Mouse (Mus musculus) limb, embryonic 13.5 days (tissue): ENCODE measurements around the gene Gm16253. TPM values are rescaled to one million over a fixed set of nuclear protein-coding genes. Genes with fewer than 3 reads are reported as not detected.

Source experiments
- ATAC-seq: fragments of 200-750 bp; cut with Nextera tagmentation; 2 replicates; pipeline ENCODE4 v1.8.0; 2017; ENCODE audit warnings: low read depth, moderate number of reproducible peaks, moderate TSS enrichment; ENCODE audit not compliant: low FRiP score
- H3K27ac ChIP-seq: fragments of 300-500 bp; sonication (generic); 2 replicates; pipeline ENCODE4 v1.5.1; 2015; ENCODE audit warnings: inconsistent platforms, mild to moderate bottlenecking, moderate library complexity
- H3K27me3 ChIP-seq: fragments of 300-500 bp; sonication (generic); 2 replicates; pipeline ENCODE4 v1.6.1; 2015; ENCODE audit warnings: mild to moderate bottlenecking, inconsistent platforms
- H3K36me3 ChIP-seq: fragments of 300-500 bp; sonication (generic); 2 replicates; pipeline ENCODE4 v1.6.1; 2015; ENCODE audit warnings: inconsistent platforms, mild to moderate bottlenecking, moderate library complexity
- H3K4me1 ChIP-seq: fragments of 300-500 bp; sonication (generic); 2 replicates; pipeline ENCODE4 v1.6.1; 2015; ENCODE audit warnings: inconsistent platforms
- H3K4me2 ChIP-seq: fragments of 300-500 bp; sonication (generic); replicated peaks from 2 replicates; pipeline ENCODE4 v1.6.1; 2015; ENCODE audit warnings: inconsistent platforms, mild to moderate bottlenecking, moderate library complexity
- H3K4me3 ChIP-seq: fragments of 300-500 bp; sonication (generic); 2 replicates; pipeline ENCODE4 v1.5.1; 2015; ENCODE audit warnings: moderate library complexity, mild to moderate bottlenecking, inconsistent platforms
- H3K9ac ChIP-seq: fragments of 300-500 bp; sonication (generic); 2 replicates; pipeline ENCODE4 v1.6.1; 2015; ENCODE audit warnings: mild to moderate bottlenecking, inconsistent platforms
- H3K9me3 ChIP-seq: fragments of 300-500 bp; sonication (generic); 2 replicates; pipeline ENCODE4 v1.6.1; 2016; ENCODE audit warnings: inconsistent platforms
- WGBS: fragments of 180-500 bp; shearing (Covaris S2); methylation state at CpG from one replicate; pipeline ENCODE4 v1.1.7; 2015; 5-methylcytosine and 5-hydroxymethylcytosine counted together
- polyA plus RNA-seq: library from polyadenylated mRNA; unstranded; fragments of >200 nt; fragmentation: Nextera tagmentation; extraction: Ambion mirVana; gene quantifications from 2 replicates; pipeline ENCODE4 v1.2.1, GENCODE M21; 2015

Gene Gm16253
- 1.3 and 1.5 TPM in 2 replicates for polyA plus RNA-seq

DNA sequence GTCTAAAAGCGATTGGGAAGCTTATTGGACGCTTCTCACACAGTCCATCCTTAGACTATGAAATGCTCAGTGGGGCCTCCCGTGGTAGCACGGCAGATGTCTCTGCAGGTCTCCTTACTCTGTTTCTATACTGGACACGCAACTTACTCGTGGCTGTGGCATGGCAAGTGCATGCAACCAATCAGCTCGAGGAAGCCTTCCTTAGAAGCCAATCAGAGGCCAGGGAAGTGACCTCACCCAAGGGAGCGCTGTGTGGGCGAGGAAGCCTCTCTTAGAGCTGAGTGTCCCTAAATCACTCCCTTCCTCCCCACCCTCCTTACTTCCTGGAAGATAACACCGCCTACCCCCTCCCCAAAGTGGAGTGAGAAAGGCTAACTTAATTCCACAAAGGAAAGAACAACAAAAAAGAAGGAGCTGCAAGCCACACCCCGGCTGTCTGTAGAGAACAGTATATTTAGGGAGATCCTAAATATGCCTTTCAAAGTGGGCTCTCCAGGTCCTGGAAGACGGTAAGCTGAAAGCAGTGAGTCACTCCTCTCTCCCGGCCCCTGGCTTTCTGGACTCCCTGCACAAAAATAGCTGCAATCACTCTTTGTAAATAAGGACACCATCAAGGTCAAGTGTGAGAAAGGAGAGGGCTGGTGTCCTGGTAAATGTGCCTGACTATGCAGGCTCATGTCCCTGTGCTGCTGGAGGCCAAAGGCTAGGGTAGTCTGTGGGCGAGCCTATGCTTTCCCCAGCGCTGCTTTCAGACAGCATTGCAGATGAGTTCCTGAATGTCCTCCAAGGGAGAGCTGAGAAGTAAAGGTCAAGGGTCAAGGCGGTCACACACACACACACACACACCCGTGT is at the start of gene Gm16253:
Gene Gm16253, plus strand, starts transcription at position 295 of the 852 bp plus-strand sequence.
- peak within 1 kb of the TSS; percentile 53 for H3K4me2 ChIP-seq
- H3K4me3 ChIP-seq: peak within 1 kb of the TSS; percentile 15
- H3K27ac ChIP-seq: peak within 1 kb of the TSS; percentile 69
- ATAC-seq: peak; percentile 88
- H3K27me3 ChIP-seq: no peaks in the 10 kb centered on the region
- H3K36me3 ChIP-seq: peaks cover 4% of the 10 kb centered on the region; the same call in 1 of the 2 replicates
- peak within 1 kb of the TSS; percentile 19; the same call in 1 of the 2 replicates for H3K9ac ChIP-seq
- peaks cover 28% of the 10 kb centered on the region for H3K4me1 ChIP-seq
- no peaks in the 10 kb centered on the region for H3K9me3 ChIP-seq
- WGBS: 28% methylated on average over 17 of the region's 17 CpGs

DNA sequence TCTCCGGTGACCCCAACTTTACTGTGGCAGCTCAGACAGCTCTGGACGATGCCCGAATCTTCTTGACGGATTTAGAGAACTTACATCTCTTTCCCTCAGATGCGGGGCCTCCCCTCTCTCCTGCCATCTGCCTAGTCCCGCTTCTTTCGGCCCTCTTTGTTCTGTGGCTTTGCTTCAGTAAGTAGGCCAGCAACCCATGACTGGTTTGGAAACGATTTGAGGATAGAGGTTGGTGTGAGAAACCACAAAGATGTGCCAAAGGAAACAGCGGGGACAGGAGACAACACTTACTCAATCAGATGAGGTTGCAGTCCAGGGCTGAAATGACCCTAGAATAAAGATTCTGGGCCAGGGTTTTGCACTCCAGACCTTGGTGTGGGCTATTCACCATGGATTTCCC is 48.3 kb upstream of the Gm16253 start:
- H3K4me1 ChIP-seq: peaks cover 10% of the 10 kb centered on the region

DNA sequence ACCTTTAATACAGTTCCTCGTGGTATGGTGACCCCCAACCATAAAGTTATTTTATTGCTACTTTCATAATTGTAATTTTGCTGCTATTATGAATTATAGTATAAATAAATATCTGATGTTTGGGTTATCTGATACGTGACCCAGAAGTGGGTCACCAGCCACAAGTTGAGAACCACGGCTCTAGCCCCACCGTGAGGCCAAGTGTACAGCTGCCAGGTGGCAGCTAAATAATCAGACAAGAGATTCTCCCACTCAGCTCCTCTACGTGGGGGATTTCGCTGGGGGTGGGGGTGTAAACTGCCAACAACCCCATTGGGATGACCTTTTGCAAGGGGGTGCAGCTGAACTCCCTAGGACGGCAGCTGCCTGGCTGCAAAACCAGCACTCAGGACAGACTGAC is 44.7 kb upstream of the Gm16253 start:
- ATAC-seq: no peak
- H3K4me1 ChIP-seq: peaks cover 6% of the 10 kb centered on the region
- H3K9me3 ChIP-seq: no peaks in the 10 kb centered on the region
- H3K4me2 ChIP-seq: no peak overlapping the region
- H3K27ac ChIP-seq: no peak overlapping the region
- WGBS: 60% methylated on average over 7 of the region's 7 CpGs
- no peaks in the 10 kb centered on the region for H3K36me3 ChIP-seq
- H3K9ac ChIP-seq: no peak overlapping the region
- peaks cover 30% of the 10 kb centered on the region for H3K27me3 ChIP-seq
- H3K4me3 ChIP-seq: no peak overlapping the region

More for the DNA sequence above, 48.3 kb upstream of the Gm16253 start:
- Histone ChIP-seq H3K4me3 (no peak overlapping the region), H3K27me3 (peaks cover 59% of the 10 kb centered on the region), H3K9me3 (no peaks in the 10 kb centered on the region), H3K4me2 (no peak overlapping the region), H3K27ac (no peak overlapping the region), H3K9ac (no peak overlapping the region), H3K36me3 (no peaks in the 10 kb centered on the region)
- no peak for ATAC-seq
- WGBS: 53% methylated on average over 9 of the region's 9 CpGs

GRCm38 (mm10) chr3:96534300-96534699 is 42.5 kb upstream of the Gm16253 start:
- Histone ChIP-seq H3K9ac (no peak overlapping the region), H3K36me3 (no peaks in the 10 kb centered on the region), H3K4me1 (peaks cover 5% of the 10 kb centered on the region), H3K4me3 (no peak overlapping the region), H3K4me2 (no peak overlapping the region), H3K9me3 (no peaks in the 10 kb centered on the region), H3K27ac (no peak overlapping the region), H3K27me3 (peaks cover 8% of the 10 kb centered on the region; the same call in 1 of the 2 replicates)
- WGBS: 51% methylated on average over 2 of the region's 2 CpGs
- ATAC-seq: no peak

DNA sequence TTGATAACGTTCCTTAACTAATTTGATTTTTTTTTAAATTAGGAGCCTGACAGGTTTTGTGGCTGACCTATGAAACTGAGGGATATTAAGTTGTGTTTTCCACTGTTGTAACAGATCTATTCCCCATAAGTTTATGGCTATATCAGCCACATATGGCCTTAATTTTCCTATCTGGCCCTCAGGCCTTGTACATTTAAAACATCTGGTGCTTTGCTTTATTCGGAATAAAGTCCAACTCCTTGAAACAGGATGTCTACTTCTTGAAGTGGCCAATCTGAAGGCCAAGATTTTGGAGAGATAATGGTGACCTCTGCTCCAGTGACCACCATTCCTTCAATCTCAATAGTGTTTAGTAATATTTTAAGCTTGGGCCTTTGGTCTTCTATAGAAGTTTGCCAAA is 37.5 kb upstream of the Gm16253 start:
- no peak for ATAC-seq
- Histone ChIP-seq H3K4me2 (no peak overlapping the region), H3K36me3 (no peaks in the 10 kb centered on the region), H3K9ac (no peak overlapping the region), H3K27ac (no peak overlapping the region), H3K9me3 (no peaks in the 10 kb centered on the region), H3K4me1 (peaks cover 12% of the 10 kb centered on the region), H3K27me3 (0 out of 2 replicates have a peak, but pooled peaks cover 15% of the 10 kb centered on the region), H3K4me3 (no peak overlapping the region)
- WGBS: 24% methylated on average over 2 of the region's 2 CpGs

DNA sequence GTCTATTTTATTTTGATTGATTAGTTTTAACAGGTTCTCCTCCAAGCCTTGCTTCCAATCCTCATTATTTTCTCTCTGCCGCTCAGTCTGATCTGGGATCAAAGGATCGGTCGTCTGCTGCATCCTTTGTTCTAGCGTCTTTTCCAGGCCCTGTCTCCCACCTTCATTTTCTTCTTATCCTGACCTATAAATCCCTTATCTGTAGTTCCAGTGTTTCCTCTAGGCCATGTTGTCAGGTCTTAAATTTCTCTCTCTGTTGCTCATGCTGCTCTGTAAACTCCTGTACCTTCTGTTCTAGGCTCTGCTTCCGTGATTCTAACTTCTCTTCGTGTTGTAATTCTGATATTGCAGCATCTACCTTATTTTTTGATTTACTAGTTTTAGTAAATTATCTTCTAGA is 36.0 kb upstream of the Gm16253 start:
- Histone ChIP-seq H3K4me1 (peaks cover 12% of the 10 kb centered on the region), H3K4me3 (no peak overlapping the region)
- no peak for ATAC-seq

GRCm38 (mm10) chr3:96541328-96542078 is 35.3 kb upstream of the Gm16253 start:
- Histone ChIP-seq H3K4me3 (no peak overlapping the region), H3K27ac (no peak overlapping the region), H3K9ac (no peak overlapping the region), H3K4me2 (no peak overlapping the region), H3K4me1 (peaks cover 12% of the 10 kb centered on the region), H3K36me3 (no peaks in the 10 kb centered on the region), H3K9me3 (no peaks in the 10 kb centered on the region), H3K27me3 (0 out of 2 replicates have a peak, but pooled peaks cover 15% of the 10 kb centered on the region)
- 22% methylated on average over 14 of the region's 14 CpGs for WGBS
- ATAC-seq: no peak

More for the DNA sequence above, 36.0 kb upstream of the Gm16253 start:
- Histone ChIP-seq H3K27ac (no peak overlapping the region), H3K4me2 (no peak overlapping the region), H3K9ac (no peak overlapping the region), H3K27me3 (0 out of 2 replicates have a peak, but pooled peaks cover 15% of the 10 kb centered on the region), H3K9me3 (no peaks in the 10 kb centered on the region), H3K36me3 (no peaks in the 10 kb centered on the region)
- WGBS: 35% methylated on average over 6 of the region's 6 CpGs

GRCm38 (mm10) chr3:96542554-96542953 is 34.2 kb upstream of the Gm16253 start:
- Histone ChIP-seq H3K27ac (no peak overlapping the region), H3K9me3 (no peaks in the 10 kb centered on the region), H3K4me3 (no peak overlapping the region), H3K4me1 (peaks cover 12% of the 10 kb centered on the region), H3K36me3 (no peaks in the 10 kb centered on the region), H3K27me3 (0 out of 2 replicates have a peak, but pooled peaks cover 15% of the 10 kb centered on the region), H3K9ac (no peak overlapping the region), H3K4me2 (no peak overlapping the region)
- no peak for ATAC-seq
- WGBS: 82% methylated on average over 8 of the region's 8 CpGs

DNA sequence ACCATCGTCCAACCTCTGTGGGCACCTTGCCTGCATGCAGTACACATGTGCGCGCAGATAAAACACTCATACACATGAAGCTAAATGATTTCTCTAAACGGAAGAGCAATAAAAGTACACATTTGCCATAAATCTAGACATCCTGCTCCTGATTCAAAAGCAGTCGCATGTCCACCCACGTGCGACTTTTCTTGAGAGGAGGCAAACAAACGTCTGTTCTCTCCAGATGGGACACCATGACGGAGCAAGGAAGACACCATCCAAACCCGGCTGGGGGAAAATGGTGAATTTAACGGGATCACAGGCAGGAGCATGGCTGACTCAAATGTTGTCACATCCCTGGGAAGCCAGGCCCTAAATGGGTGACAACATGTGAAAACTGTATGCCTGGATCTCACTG is 33.4 kb upstream of the Gm16253 start:
- H3K4me2 ChIP-seq: no peak overlapping the region
- peaks cover 12% of the 10 kb centered on the region for H3K4me1 ChIP-seq
- no peaks in the 10 kb centered on the region for H3K9me3 ChIP-seq
- 82% methylated on average over 11 of the region's 11 CpGs for WGBS
- no peak overlapping the region for H3K9ac ChIP-seq
- no peak overlapping the region for H3K4me3 ChIP-seq
- no peak for ATAC-seq
- 0 out of 2 replicates have a peak, but pooled peaks cover 15% of the 10 kb centered on the region for H3K27me3 ChIP-seq
- H3K36me3 ChIP-seq: no peaks in the 10 kb centered on the region
- no peak overlapping the region for H3K27ac ChIP-seq

- Histone ChIP-seq H3K9me3 (no peaks in the 10 kb centered on the region), H3K27ac (no peak overlapping the region), H3K9ac (no peak overlapping the region), H3K4me2 (no peak overlapping the region), H3K27me3 (0 out of 2 replicates have a peak, but pooled peaks cover 15% of the 10 kb centered on the region), H3K4me1 (no peaks in the 10 kb centered on the region), H3K36me3 (no peaks in the 10 kb centered on the region), H3K4me3 (no peak overlapping the region)
- no peak for ATAC-seq
- WGBS: 38% methylated on average over 1 of the region's 1 CpGs
Measured at GRCm38 (mm10) chr3:96545565-96545964, 31.2 kb upstream of the Gm16253 start.

DNA sequence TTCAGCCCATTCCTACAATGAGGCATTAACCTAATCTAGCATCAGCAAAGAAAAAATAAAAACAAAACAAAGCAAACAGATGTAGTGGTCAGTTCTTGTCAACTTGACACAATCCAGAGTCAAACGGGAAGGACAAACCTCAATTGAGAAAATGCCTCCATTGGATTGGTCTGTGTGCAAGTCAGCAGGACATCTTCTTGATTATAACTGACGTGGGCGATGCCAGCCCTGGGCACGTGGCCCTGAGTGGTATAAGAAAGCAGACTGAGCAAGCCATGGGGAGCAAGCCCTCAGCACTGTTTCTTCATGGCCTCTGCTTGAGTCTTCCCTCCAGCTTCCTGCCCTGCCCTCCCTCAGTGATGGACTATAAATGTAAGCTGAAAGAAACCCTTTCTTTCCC is 29.9 kb upstream of the Gm16253 start:
- H3K27me3 ChIP-seq: 0 out of 2 replicates have a peak, but pooled peaks cover 12% of the 10 kb centered on the region
- no peak overlapping the region for H3K9ac ChIP-seq
- H3K9me3 ChIP-seq: no peaks in the 10 kb centered on the region
- H3K4me3 ChIP-seq: no peak overlapping the region
- no peak overlapping the region for H3K27ac ChIP-seq
- peaks cover 6% of the 10 kb centered on the region for H3K4me1 ChIP-seq
- no peaks in the 10 kb centered on the region for H3K36me3 ChIP-seq
- peak overlapping the region; percentile 19; the same call in 1 of the 2 replicates for H3K4me2 ChIP-seq
- ATAC-seq: no peak
- 52% methylated on average over 4 of the region's 4 CpGs for WGBS
